16 mouse cellular contexts compared by ENCODE assay signal in the genomic region with DNA sequence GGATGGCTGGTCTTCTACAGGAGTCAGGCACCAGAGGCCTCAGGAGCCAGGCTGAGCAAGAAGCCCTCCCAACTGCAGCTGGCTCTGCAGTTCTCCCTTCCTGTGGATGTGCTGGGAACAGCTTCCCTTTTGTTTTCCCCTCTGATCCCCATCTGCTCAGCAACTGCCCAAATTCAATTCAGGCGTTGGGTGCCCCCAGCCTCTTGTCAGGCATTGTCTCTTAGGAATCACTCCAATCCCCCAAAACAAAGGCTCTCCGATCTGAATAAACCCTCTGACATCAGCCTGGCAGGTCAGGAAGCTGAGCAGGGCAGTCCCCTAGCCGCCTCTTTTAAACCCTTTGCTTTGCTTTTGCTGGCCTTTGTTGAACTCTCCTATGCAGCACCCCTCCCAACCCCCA.
DNase-seq lines count a peak whose midpoint lies in the region; ATAC-seq lines count a peak whose summit lies in the region.
"Had no signal": no experiment of that assay in that cellular context is flagged by ENCODE, and none has a peak within 500 bp of the region (broad histone marks: within the 10 kb centered on the region; RNA-seq: fewer than 3 reads in every experiment).

No protein-coding gene starts in this region.

- no peaks in the 10 kb centered on the region for H3K36me3 ChIP-seq in midbrain, embryonic 12.5 days
- no peaks in the 10 kb centered on the region for H3K36me3 ChIP-seq in midbrain, embryonic 16.5 days (ENCODE audit: control insufficient read depth, insufficient read depth, low read length)
- H3K36me3 ChIP-seq in forebrain, embryonic 16.5 days (ENCODE audit: control insufficient read depth, insufficient read depth), result no peaks in the 10 kb centered on the region

- DNase-seq in embryo, embryonic 10.5 days (ENCODE audit: low spot score), result peak; percentile 68
- DNase-seq in cerebellum, postnatal 4 days (ENCODE audit: low spot score in 2 of 2), result no peak
- DNase-seq in c-Kit-positive CD71-positive TER-119-positive erythroid progenitor cells, embryonic 14.5 days (ENCODE audit: low spot score), result no peak
- no peak for DNase-seq in left cerebral cortex, adult 8-10 months (ENCODE audit: low spot score in 2 of 2)
- DNase-seq: cerebellum, postnatal 25 days; heart, adult 2 months; kidney, adult 2 months; kidney, postnatal 36 days; left cerebral cortex, postnatal 4 days; lung, embryonic 14.5 days; right cerebral cortex, postnatal 25 days had no signal

- peak overlapping the region; percentile 74 for H3K27ac ChIP-seq in midbrain, embryonic 12.5 days (replicated peaks)
- no peak overlapping the region for H3K27ac ChIP-seq in midbrain, embryonic 16.5 days (ENCODE audit: low read length)
- H3K27ac ChIP-seq in forebrain, embryonic 16.5 days (ENCODE audit: low read length), result no peak overlapping the region
- H3K27ac ChIP-seq: heart, adult 2 months; macrophage had no signal

- WGBS in midbrain, embryonic 12.5 days, result 19% methylated on average over 3 of the region's 3 CpGs
- 32% methylated on average over 3 of the region's 3 CpGs for WGBS in midbrain, embryonic 16.5 days
- 15% methylated on average over 3 of the region's 3 CpGs for WGBS in forebrain, embryonic 16.5 days

- H3K9me3 ChIP-seq in midbrain, embryonic 12.5 days, result no peaks in the 10 kb centered on the region
- H3K9me3 ChIP-seq in midbrain, embryonic 16.5 days (replicated peaks; ENCODE audit: control insufficient read depth, low read length, poor library complexity, severe bottlenecking), result no peaks in the 10 kb centered on the region
- H3K9me3 ChIP-seq in forebrain, embryonic 16.5 days (ENCODE audit: control insufficient read depth, low read length), result no peaks in the 10 kb centered on the region

- H3K9ac ChIP-seq in midbrain, embryonic 12.5 days (replicated peaks), result no peak overlapping the region
- H3K9ac ChIP-seq in midbrain, embryonic 16.5 days (ENCODE audit: low read depth, low read length), result no peak overlapping the region
- no peak overlapping the region for H3K9ac ChIP-seq in forebrain, embryonic 16.5 days (replicated peaks; ENCODE audit: low read depth, low read length)
- H3K9ac ChIP-seq: lung, embryonic 14.5 days had no signal

- no peaks in the 10 kb centered on the region for H3K4me1 ChIP-seq in midbrain, embryonic 12.5 days
- H3K4me1 ChIP-seq in midbrain, embryonic 16.5 days (ENCODE audit: control insufficient read depth, insufficient read depth, low read length), result no peaks in the 10 kb centered on the region
- H3K4me1 ChIP-seq in forebrain, embryonic 16.5 days (replicated peaks; ENCODE audit: control insufficient read depth, insufficient read depth, low read length), result peaks cover 2% of the 10 kb centered on the region; the same call in 1 of the 2 replicates

- no peak overlapping the region for H3K4me2 ChIP-seq in midbrain, embryonic 12.5 days (replicated peaks)
- no peak overlapping the region for H3K4me2 ChIP-seq in midbrain, embryonic 16.5 days (ENCODE audit: low read length)
- H3K4me2 ChIP-seq in forebrain, embryonic 16.5 days (ENCODE audit: low read length), result no peak overlapping the region
- H3K4me2 ChIP-seq: liver, embryonic 11.5 days; lung, embryonic 14.5 days had no signal

- peaks cover 55% of the 10 kb centered on the region for H3K27me3 ChIP-seq in midbrain, embryonic 12.5 days
- peaks cover 18% of the 10 kb centered on the region for H3K27me3 ChIP-seq in midbrain, embryonic 16.5 days (ENCODE audit: control insufficient read depth, insufficient read depth, low read depth, low read length)
- H3K27me3 ChIP-seq in forebrain, embryonic 16.5 days (replicated peaks; ENCODE audit: control insufficient read depth, insufficient read depth, low read length), result no peaks in the 10 kb centered on the region; the same call in 1 of the 2 replicates

- H3K4me3 ChIP-seq in midbrain, embryonic 12.5 days, result no peak overlapping the region
- no peak overlapping the region for H3K4me3 ChIP-seq in midbrain, embryonic 16.5 days (ENCODE audit: low read depth, low read length)
- H3K4me3 ChIP-seq in forebrain, embryonic 16.5 days (replicated peaks; ENCODE audit: low read length), result no peak overlapping the region
- H3K4me3 ChIP-seq: heart, adult 2 months had no signal

- peak; percentile 93 for ATAC-seq in midbrain, embryonic 12.5 days (ENCODE audit: low FRiP score, low read depth)
- no peak for ATAC-seq in midbrain, embryonic 16.5 days
- peak; percentile 31; the same call in 1 of the 2 replicates for ATAC-seq in forebrain, embryonic 16.5 days
